Mouse (Mus musculus): ENCODE measurements at regions not wholly inside any gene's neighbourhood (a gene's known extent, or its start where the extent isn't known, plus 50 kb on each side); places are given as distances from the start of the nearest gene placed in this dataset.

DNA sequence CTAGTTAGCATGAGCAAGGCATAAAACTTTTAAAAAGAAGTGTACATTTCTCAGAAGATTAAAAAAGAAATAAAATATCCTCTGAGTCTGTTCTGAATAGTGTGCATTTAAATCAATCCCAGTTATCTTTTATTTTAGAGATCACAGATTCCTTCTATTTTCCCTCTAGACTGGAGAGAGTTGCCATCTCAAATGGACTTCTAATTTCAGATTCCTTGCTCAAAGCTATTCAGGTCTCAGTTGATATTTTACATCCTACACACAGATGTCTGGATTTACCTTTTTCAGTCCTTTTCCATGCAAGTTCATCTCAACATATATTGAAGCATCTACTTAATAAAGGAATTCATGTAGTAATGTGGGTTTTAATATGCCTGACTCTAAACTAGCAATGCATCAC is 242.5 kb downstream of the Pcdh10 start:
- no peak for TF ChIP-seq CTCF (IDR thresholded peaks at IDR 0.05; ENCODE audit: low read depth)
- no peak for ATAC-seq (ENCODE audit: insufficient read depth)
- H3K4me3 ChIP-seq (ENCODE audit: low read depth, low read length), result no peak overlapping the region
- no peak for DNase-seq
- no peak overlapping the region for H3K4me2 ChIP-seq
- no peak overlapping the region for H3K27ac ChIP-seq (ENCODE audit: low read depth)
- H3K27me3 ChIP-seq (ENCODE audit: insufficient read depth, low read length), result no peaks in the 10 kb centered on the region
- H3K9me3 ChIP-seq (ENCODE audit: low read depth, low read length), result no peaks in the 10 kb centered on the region
- no peaks in the 10 kb centered on the region for H3K4me1 ChIP-seq (ENCODE audit: insufficient read depth)
- no peak overlapping the region for H3K9ac ChIP-seq
- H3K36me3 ChIP-seq (ENCODE audit: insufficient read depth), result no peaks in the 10 kb centered on the region

GRCm38 (mm10) chr3:45645856-45646450 is 267.8 kb downstream of the Pcdh10 start:
- Histone ChIP-seq H3K27me3 (ENCODE audit: insufficient read depth, low read length) (no peaks in the 10 kb centered on the region), H3K9ac (no peak overlapping the region), H3K4me3 (ENCODE audit: low read depth, low read length) (no peak overlapping the region), H3K4me1 (ENCODE audit: insufficient read depth) (no peaks in the 10 kb centered on the region), H3K27ac (ENCODE audit: low read depth) (no peak overlapping the region), H3K36me3 (ENCODE audit: insufficient read depth) (no peaks in the 10 kb centered on the region), H3K9me3 (ENCODE audit: low read depth, low read length) (no peaks in the 10 kb centered on the region), H3K4me2 (no peak overlapping the region)
- WGBS, result 85% methylated on average over 6 of the region's 6 CpGs
- no peak for TF ChIP-seq CTCF (IDR thresholded peaks at IDR 0.05; ENCODE audit: low read depth)
- no peak for DNase-seq
- ATAC-seq (ENCODE audit: insufficient read depth), result no peak

DNA sequence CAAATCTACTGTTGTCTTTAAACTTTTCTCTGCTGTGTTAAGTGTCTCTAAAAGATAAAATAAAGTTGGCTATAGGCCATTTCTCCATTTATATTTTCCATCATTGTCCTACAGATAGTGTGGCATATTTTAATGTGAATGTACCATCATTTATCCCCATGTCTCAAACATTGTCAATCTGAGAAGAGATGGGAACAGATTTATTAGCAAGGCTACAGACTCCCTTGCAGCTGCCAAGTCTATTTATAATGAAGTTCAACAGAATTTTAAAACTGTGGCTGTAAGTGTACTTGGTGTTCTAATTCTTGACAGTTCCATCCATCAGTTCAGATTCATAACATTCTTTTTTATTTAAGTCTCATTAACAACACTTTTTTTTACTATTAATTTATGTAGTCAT is 271.2 kb downstream of the Pcdh10 start:
- Histone ChIP-seq H3K4me2 (no peak overlapping the region), H3K4me1 (ENCODE audit: insufficient read depth) (no peaks in the 10 kb centered on the region), H3K9me3 (ENCODE audit: low read depth, low read length) (no peaks in the 10 kb centered on the region), H3K9ac (no peak overlapping the region), H3K4me3 (ENCODE audit: low read depth, low read length) (no peak overlapping the region), H3K27me3 (ENCODE audit: insufficient read depth, low read length) (no peaks in the 10 kb centered on the region), H3K27ac (ENCODE audit: low read depth) (no peak overlapping the region), H3K36me3 (ENCODE audit: insufficient read depth) (no peaks in the 10 kb centered on the region)
- ATAC-seq (ENCODE audit: insufficient read depth) (no peak), DNase-seq (no peak)
- no peak for TF ChIP-seq CTCF (IDR thresholded peaks at IDR 0.05; ENCODE audit: low read depth)

DNA sequence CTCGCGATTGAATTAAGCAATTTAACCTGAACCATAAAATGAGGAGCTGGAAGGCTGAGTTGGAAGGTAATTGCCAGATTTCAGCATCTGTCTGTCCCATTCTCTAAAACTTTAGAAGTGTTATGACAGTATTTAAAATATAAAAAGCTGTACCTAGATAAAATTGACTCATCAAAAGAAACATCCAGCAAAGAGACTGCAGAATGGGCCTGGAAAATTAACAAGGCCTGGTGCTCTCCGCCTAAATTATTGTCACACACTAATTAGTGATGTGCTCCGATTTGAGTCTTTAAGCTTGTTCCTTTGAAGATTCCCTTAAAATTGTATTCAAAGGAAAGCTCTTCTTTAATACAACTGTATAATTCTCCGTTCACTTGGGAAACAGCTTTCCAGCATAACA is 278.8 kb downstream of the Pcdh10 start:
- DNase-seq, result no peak
- no peak overlapping the region for H3K4me3 ChIP-seq (ENCODE audit: low read depth, low read length)
- H3K36me3 ChIP-seq (ENCODE audit: insufficient read depth), result no peaks in the 10 kb centered on the region
- no peaks in the 10 kb centered on the region for H3K4me1 ChIP-seq (ENCODE audit: insufficient read depth)
- ATAC-seq (ENCODE audit: insufficient read depth), result no peak
- 91% methylated on average over 5 of the region's 5 CpGs for WGBS
- TF ChIP-seq CTCF (IDR thresholded peaks at IDR 0.05; ENCODE audit: low read depth), result no peak
- H3K4me2 ChIP-seq, result no peak overlapping the region
- no peak overlapping the region for H3K27ac ChIP-seq (ENCODE audit: low read depth)
- no peak overlapping the region for H3K9ac ChIP-seq
- H3K9me3 ChIP-seq (ENCODE audit: low read depth, low read length), result no peaks in the 10 kb centered on the region
- H3K27me3 ChIP-seq (ENCODE audit: insufficient read depth, low read length), result no peaks in the 10 kb centered on the region

DNA sequence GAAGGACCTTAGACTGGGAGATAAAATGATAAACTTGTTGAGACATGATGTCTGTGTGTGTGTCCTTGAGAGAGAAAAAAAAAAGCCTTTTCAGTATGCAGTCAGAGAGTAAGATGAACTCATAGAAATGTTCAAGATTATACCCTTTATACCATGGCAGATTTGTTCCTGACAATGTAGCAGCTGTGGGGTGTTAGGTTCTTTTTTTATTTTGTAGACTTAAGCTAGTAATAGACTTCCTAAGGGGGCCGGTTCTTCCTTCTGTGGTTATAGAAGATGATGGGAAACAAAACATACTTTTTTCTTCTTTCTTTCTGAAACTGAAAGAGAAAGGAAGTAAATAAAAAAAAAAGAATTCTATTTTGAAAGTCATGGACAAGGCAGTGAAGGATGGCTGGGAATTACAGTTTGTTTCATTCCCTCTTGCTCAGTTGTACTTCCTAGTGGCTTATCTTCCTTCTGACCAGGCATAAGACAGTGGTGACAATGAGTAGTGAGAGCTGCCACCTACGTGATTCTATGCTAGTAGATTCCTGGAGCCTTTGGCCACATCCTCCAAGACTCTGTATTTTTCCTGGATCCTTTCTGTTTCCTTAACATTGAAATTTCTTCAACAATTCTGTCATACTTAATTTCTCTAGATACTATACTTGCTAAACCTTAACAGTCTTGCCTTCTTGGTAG is 280.0 kb downstream of the Pcdh10 start:
- DNase-seq, result no peak
- ATAC-seq (ENCODE audit: insufficient read depth), result no peak
- 80% methylated on average over 2 of the region's 2 CpGs for WGBS
- H3K9ac ChIP-seq, result no peak overlapping the region
- H3K9me3 ChIP-seq (ENCODE audit: low read depth, low read length), result no peaks in the 10 kb centered on the region
- H3K36me3 ChIP-seq (ENCODE audit: insufficient read depth), result no peaks in the 10 kb centered on the region
- no peak overlapping the region for H3K4me3 ChIP-seq (ENCODE audit: low read depth, low read length)
- H3K27me3 ChIP-seq (ENCODE audit: insufficient read depth, low read length), result no peaks in the 10 kb centered on the region
- no peak overlapping the region for H3K27ac ChIP-seq (ENCODE audit: low read depth)
- no peak overlapping the region for H3K4me2 ChIP-seq
- no peaks in the 10 kb centered on the region for H3K4me1 ChIP-seq (ENCODE audit: insufficient read depth)
- no peak for TF ChIP-seq CTCF (IDR thresholded peaks at IDR 0.05; ENCODE audit: low read depth)

DNA sequence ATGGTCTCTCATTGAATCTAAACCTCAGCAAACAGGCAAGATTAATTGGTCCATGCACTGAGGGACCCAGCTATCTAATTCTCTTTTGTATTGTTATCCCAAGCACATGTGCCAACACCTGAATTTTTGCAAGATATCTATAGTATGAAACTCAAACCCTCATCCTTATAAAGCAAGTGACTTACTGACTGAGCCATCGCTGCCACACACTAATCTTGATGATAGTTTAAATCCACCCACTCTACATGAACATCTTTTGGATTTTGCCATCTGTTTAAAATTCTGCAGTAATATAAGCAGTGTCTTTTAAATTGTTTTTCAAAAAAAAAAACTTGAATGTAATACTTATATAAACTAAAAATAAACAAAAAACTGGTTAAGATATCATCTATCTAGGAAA is 280.9 kb downstream of the Pcdh10 start:
- H3K4me3 ChIP-seq (ENCODE audit: low read depth, low read length), result no peak overlapping the region
- no peak overlapping the region for H3K27ac ChIP-seq (ENCODE audit: low read depth)
- no peaks in the 10 kb centered on the region for H3K27me3 ChIP-seq (ENCODE audit: insufficient read depth, low read length)
- no peak overlapping the region for H3K9ac ChIP-seq
- no peaks in the 10 kb centered on the region for H3K36me3 ChIP-seq (ENCODE audit: insufficient read depth)
- H3K4me1 ChIP-seq (ENCODE audit: insufficient read depth), result no peaks in the 10 kb centered on the region
- no peak for ATAC-seq (ENCODE audit: insufficient read depth)
- H3K4me2 ChIP-seq, result no peak overlapping the region
- WGBS, result 88% methylated on average over 1 of the region's 1 CpGs
- no peaks in the 10 kb centered on the region for H3K9me3 ChIP-seq (ENCODE audit: low read depth, low read length)
- no peak for DNase-seq
- no peak for TF ChIP-seq CTCF (IDR thresholded peaks at IDR 0.05; ENCODE audit: low read depth)

GRCm38 (mm10) chr3:45670434-45670833 is 292.2 kb downstream of the Pcdh10 start:
- Histone ChIP-seq H3K4me1 (ENCODE audit: insufficient read depth) (no peaks in the 10 kb centered on the region), H3K9me3 (ENCODE audit: low read depth, low read length) (no peaks in the 10 kb centered on the region), H3K4me2 (no peak overlapping the region), H3K27me3 (ENCODE audit: insufficient read depth, low read length) (no peaks in the 10 kb centered on the region), H3K4me3 (ENCODE audit: low read depth, low read length) (no peak overlapping the region), H3K9ac (no peak overlapping the region), H3K27ac (ENCODE audit: low read depth) (no peak overlapping the region), H3K36me3 (ENCODE audit: insufficient read depth) (no peaks in the 10 kb centered on the region)
- ATAC-seq (ENCODE audit: insufficient read depth), result no peak
- DNase-seq, result no peak
- TF ChIP-seq CTCF (IDR thresholded peaks at IDR 0.05; ENCODE audit: low read depth), result no peak

Measured in lung, embryonic 14.5 days (tissue).